Mouse (Mus musculus): ENCODE measurements at regions not wholly inside any gene's neighbourhood (a gene's known extent, or its start where the extent isn't known, plus 50 kb on each side); places are given as distances from the start of the nearest gene placed in this dataset.

DNA sequence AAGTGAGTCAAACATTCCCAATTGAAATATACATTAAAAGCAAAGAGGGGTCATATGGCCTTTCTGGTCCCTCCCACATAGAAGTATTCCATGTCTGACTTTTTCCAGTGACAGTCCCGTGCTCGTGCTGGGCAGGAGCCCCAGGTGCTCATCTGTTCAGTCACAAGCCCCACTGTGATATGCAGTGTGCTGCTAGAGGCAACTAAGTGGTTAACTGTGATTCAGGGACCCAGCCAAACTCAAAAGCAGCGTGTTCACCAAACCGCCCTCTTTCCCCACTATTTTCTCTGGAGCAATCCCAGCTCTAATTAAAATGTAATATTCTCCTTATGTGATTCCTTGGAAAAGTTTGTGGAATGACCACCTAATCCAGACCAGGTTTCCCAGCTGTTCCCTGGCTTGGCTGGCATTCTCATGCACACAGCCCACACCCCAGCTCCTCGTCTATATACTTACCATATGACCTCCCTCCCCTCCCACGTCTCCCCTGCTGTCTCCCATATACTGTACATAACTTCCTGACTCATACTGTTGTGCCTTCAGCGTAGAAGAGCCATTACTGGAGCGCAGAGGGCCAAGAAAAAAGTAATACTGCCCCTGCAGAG, 203.6 kb downstream of the Mtx2 start:
- TF ChIP-seq CTCF (IDR thresholded peaks at IDR 0.05; ENCODE audit: insufficient read depth, low read length) (no peak), POLR2A (IDR thresholded peaks at IDR 0.05; ENCODE audit: borderline replicate concordance, extremely low read depth, low read depth, low read length) (no peak)
